Mouse (Mus musculus): Measurements from ENCODE around the gene Kif22. TPM values are rescaled to one million over a fixed set of nuclear protein-coding genes. Genes with fewer than 3 reads are reported as not detected.

The Kif22 gene
- total and polyA plus RNA-seq, 3 experiments: 57.7 to 298 (median 119) TPM

DNA sequence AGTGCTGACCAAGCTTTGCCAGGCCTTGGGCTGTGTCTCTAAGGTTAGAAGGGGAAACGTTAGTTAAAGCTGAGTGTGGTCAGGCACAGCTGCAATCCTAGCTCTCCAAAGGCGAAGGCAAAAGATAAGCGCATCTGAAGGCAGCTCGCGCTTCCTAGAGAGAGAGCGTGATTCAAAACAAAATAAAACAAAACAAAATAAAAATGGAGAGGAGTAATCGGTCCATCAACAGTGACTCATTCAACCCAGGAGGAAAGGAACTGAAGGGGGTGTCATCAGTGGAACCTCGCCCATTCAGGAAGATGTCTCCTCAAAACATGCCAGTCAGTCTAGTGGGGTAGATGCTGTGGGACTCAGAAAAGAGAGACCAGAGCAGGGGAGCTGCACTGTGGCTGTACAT lies 40.0 kb upstream of the Kif22 start:
- H3K79me2 ChIP-seq (ENCODE audit: control insufficient read depth, insufficient read depth, low read length, poor library complexity): peaks cover 24% of the 10 kb centered on the region
- H3K36me3 ChIP-seq (ENCODE audit: control insufficient read depth in 1 of 2, insufficient read depth in 2 of 2, low read length in 2 of 2): peaks cover 0 to 29% of the 10 kb centered on the region in 2 experiments; a peak in 3 of 4 replicates
- peak overlapping the region; percentile 89 for H3K27ac ChIP-seq (ENCODE audit: control insufficient read depth, low read depth, low read length)
- H3K4me3 ChIP-seq (ENCODE audit: control insufficient read depth in 1 of 2, insufficient read depth in 1 of 2, low read depth in 2 of 2, low read length in 2 of 2): no peak overlapping the region
- H3K27me3 ChIP-seq (ENCODE audit: control insufficient read depth in 1 of 2, insufficient read depth in 2 of 2, low read length in 2 of 2): no peaks in the 10 kb centered on the region
- no peaks in the 10 kb centered on the region for H3K9me3 ChIP-seq (replicated peaks; ENCODE audit: insufficient read depth, low read length)
- peaks cover 16 to 30% of the 10 kb centered on the region in 2 experiments for H3K4me1 ChIP-seq (ENCODE audit: control insufficient read depth in 1 of 2, insufficient read depth in 2 of 2, low read length in 2 of 2)
- H3K9ac ChIP-seq (ENCODE audit: control insufficient read depth, low read depth, low read length, poor library complexity, severe bottlenecking): peak overlapping the region; percentile 2
- peak; percentile 77 for DNase-seq (ENCODE audit: low read depth, low spot score)
- TF ChIP-seq MYB (IDR thresholded peaks at IDR 0.05; ENCODE audit: low read depth, low read length) (no peak), TAL1 (IDR thresholded peaks at IDR 0.05; ENCODE audit: low read length) (peak; percentile 18; the same call in 1 of the 2 replicates), CHD1 (IDR thresholded peaks at IDR 0.05; ENCODE audit: low read depth, low read length) (no peak), GATA1 (IDR thresholded peaks at IDR 0.05; ENCODE audit: low read depth, low read length) (peak; percentile 75)

DNA sequence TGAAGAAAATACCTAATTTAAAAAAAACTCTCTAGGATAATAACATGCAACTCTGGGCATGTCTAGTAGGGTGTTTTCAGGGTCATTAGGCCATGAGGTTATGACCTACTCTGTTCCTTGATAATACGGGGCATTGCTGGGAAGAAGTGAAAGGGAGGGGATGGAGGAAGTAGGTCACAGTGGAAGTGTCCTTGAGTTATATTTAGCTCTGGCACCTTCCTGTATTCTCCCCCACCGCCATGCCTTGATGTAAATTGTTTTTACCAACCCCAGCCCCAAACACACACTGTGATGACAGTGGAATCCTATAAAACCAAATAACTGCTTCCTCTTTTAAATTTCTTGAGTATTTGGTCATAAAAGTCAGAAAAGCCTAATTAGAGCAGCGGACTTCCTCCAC lies 37.8 kb upstream of the Kif22 start:
- H3K36me3 ChIP-seq (ENCODE audit: control insufficient read depth in 1 of 2, insufficient read depth in 2 of 2, low read length in 2 of 2): peaks cover 0 to 29% of the 10 kb centered on the region in 2 experiments
- DNase-seq (ENCODE audit: low read depth, low spot score): no peak
- no peak overlapping the region for H3K4me3 ChIP-seq (ENCODE audit: control insufficient read depth in 1 of 2, insufficient read depth in 1 of 2, low read depth in 2 of 2, low read length in 2 of 2)
- H3K27ac ChIP-seq (ENCODE audit: control insufficient read depth, low read depth, low read length): no peak overlapping the region
- H3K4me1 ChIP-seq (ENCODE audit: control insufficient read depth in 1 of 2, insufficient read depth in 2 of 2, low read length in 2 of 2): peaks cover 16 to 30% of the 10 kb centered on the region in 2 experiments
- H3K79me2 ChIP-seq (ENCODE audit: control insufficient read depth, insufficient read depth, low read length, poor library complexity): peaks cover 8% of the 10 kb centered on the region
- no peak overlapping the region for H3K9ac ChIP-seq (ENCODE audit: control insufficient read depth, low read depth, low read length, poor library complexity, severe bottlenecking)
- no peak for TF ChIP-seq MAFK (IDR thresholded peaks at IDR 0.05; ENCODE audit: borderline replicate concordance, low read depth, low read length)
- no peaks in the 10 kb centered on the region for H3K27me3 ChIP-seq (ENCODE audit: control insufficient read depth in 1 of 2, insufficient read depth in 2 of 2, low read length in 2 of 2)
- no peaks in the 10 kb centered on the region for H3K9me3 ChIP-seq (replicated peaks; ENCODE audit: insufficient read depth, low read length)

DNA sequence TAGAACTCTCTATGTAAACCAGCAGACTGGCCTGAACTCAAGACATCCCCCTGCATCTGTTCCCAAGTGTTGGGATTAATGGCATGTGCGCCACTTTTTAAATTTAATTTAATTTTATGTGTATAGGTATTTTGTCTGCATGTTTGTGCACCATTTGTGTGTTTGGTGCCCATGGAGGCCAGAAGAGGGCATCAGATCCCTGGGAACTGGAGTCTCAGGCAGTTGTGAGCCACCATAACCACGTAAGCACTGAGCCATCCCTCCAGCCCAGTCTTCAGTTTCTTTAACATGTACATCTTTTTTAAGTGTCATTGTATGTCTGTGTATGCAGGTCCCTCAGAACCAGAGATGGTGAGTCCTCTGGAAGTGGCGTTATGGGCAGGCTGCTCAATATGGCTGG lies 35.4 kb upstream of the Kif22 start:
- Histone ChIP-seq H3K36me3 (ENCODE audit: control insufficient read depth in 1 of 2, insufficient read depth in 2 of 2, low read length in 2 of 2) (peaks cover 2 to 10% of the 10 kb centered on the region in 2 experiments), H3K4me3 (ENCODE audit: control insufficient read depth in 1 of 2, insufficient read depth in 1 of 2, low read depth in 2 of 2, low read length in 2 of 2) (no peak overlapping the region), H3K79me2 (ENCODE audit: control insufficient read depth, insufficient read depth, low read length, poor library complexity) (no peaks in the 10 kb centered on the region), H3K9ac (ENCODE audit: control insufficient read depth, low read depth, low read length, poor library complexity, severe bottlenecking) (no peak overlapping the region), H3K27me3 (ENCODE audit: control insufficient read depth in 1 of 2, insufficient read depth in 2 of 2, low read length in 2 of 2) (no peaks in the 10 kb centered on the region), H3K9me3 (replicated peaks; ENCODE audit: insufficient read depth, low read length) (no peaks in the 10 kb centered on the region), H3K4me1 (ENCODE audit: control insufficient read depth in 1 of 2, insufficient read depth in 2 of 2, low read length in 2 of 2) (peaks cover 4 to 13% of the 10 kb centered on the region in 2 experiments), H3K27ac (ENCODE audit: control insufficient read depth, low read depth, low read length) (no peak overlapping the region)
- TF ChIP-seq POLR2AphosphoS2 (IDR thresholded peaks at IDR 0.05; ENCODE audit: low read length) (no peak), MXI1 (IDR thresholded peaks at IDR 0.05; ENCODE audit: low read depth, low read length) (no peak), SMC3 (IDR thresholded peaks at IDR 0.05; ENCODE audit: low read depth, low read length) (peak; percentile 56), GATA1 (IDR thresholded peaks at IDR 0.05; ENCODE audit: low read depth, low read length) (no peak), RAD21 (IDR thresholded peaks at IDR 0.05; ENCODE audit: low read depth, low read length) (peak; percentile 44), BHLHE40 (IDR thresholded peaks at IDR 0.05; ENCODE audit: borderline replicate concordance, low read depth, low read length) (no peak), EP300 (IDR thresholded peaks at IDR 0.05; ENCODE audit: low read depth in 1 of 2, low read length in 2 of 2) (no peak), RCOR1 (IDR thresholded peaks at IDR 0.05; ENCODE audit: low read depth, low read length) (no peak), ZC3H11A (IDR thresholded peaks at IDR 0.05; ENCODE audit: low read depth, low read length) (peak; percentile 49), JUND (IDR thresholded peaks at IDR 0.05; ENCODE audit: low read depth, low read length) (no peak), TAL1 (IDR thresholded peaks at IDR 0.05; ENCODE audit: low read length) (no peak), CTCF (IDR thresholded peaks at IDR 0.05 in 2 of 3, conservative IDR thresholded peaks at IDR 0.05 in 1 of 3; ENCODE audit: control insufficient read depth in 1 of 3, insufficient read depth in 1 of 3, low read depth in 2 of 3, low read length in 3 of 3, poor library complexity in 1 of 3, severe bottlenecking in 1 of 3) (peak; percentile 7 to 54 (median 48); a peak in 4 of 6 replicates), ZKSCAN1 (IDR thresholded peaks at IDR 0.05; ENCODE audit: low read depth, low read length) (no peak), MYC (IDR thresholded peaks at IDR 0.05; ENCODE audit: low read depth, low read length) (no peak)
- peak; percentile 42 for DNase-seq (ENCODE audit: low read depth, low spot score)
